Mouse (Mus musculus) intestine, embryonic 14.5 days (tissue): Measurements from ENCODE around the gene Pdzk1ip1. TPM values are rescaled to one million over a fixed set of nuclear protein-coding genes. Genes with fewer than 3 reads are reported as not detected.

ENCODE experiments used
- ATAC-seq: fragments of 200-750 bp; cut with Nextera tagmentation; replicated peaks from 2 replicates; pipeline ENCODE4 v1.8.0; 2017; ENCODE audit warnings: low read depth, moderate number of reproducible peaks, moderate TSS enrichment, moderate library complexity; ENCODE audit not compliant: low FRiP score, low TSS enrichment
- DNase-seq: peaks from one replicate; pipeline ENCODE4 v3.0.0-alpha.2; 2018; ENCODE audit warnings: low spot score
- H3K27ac ChIP-seq: fragments of 300-500 bp; sonication (generic); 2 replicates; pipeline ENCODE4 v1.5.1; 2014; ENCODE audit warnings: low read depth, mild to moderate bottlenecking, control low read depth
- H3K27me3 ChIP-seq: fragments of 300-500 bp; sonication (generic); replicated peaks from 2 replicates; pipeline ENCODE4 v1.6.1; 2014; ENCODE audit warnings: low read length, control low read depth; ENCODE audit not compliant: control insufficient read depth, insufficient read depth
- H3K36me3 ChIP-seq: fragments of 300-500 bp; sonication (generic); 2 replicates; pipeline ENCODE4 v1.6.1; 2014; ENCODE audit warnings: low read length, control low read depth; ENCODE audit not compliant: control insufficient read depth, insufficient read depth
- H3K4me1 ChIP-seq: fragments of 300-500 bp; sonication (generic); replicated peaks from 2 replicates; pipeline ENCODE4 v1.6.1; 2014; ENCODE audit warnings: low read length, control low read depth, mixed read lengths; ENCODE audit not compliant: control insufficient read depth, insufficient read depth
- H3K4me2 ChIP-seq: fragments of 300-500 bp; sonication (generic); 2 replicates; pipeline ENCODE4 v1.6.1; 2014; ENCODE audit warnings: low read length
- H3K4me3 ChIP-seq: fragments of 300-500 bp; sonication (generic); 2 replicates; pipeline ENCODE4 v1.5.1; 2014; ENCODE audit warnings: low read depth, low read length, control low read depth, mixed read lengths
- H3K9ac ChIP-seq: fragments of 300-500 bp; sonication (generic); 2 replicates; pipeline ENCODE4 v1.6.1; 2014; ENCODE audit warnings: mild to moderate bottlenecking, low read length
- H3K9me3 ChIP-seq: fragments of 300-500 bp; sonication (generic); 2 replicates; pipeline ENCODE4 v1.6.1; 2016; ENCODE audit warnings: low read length, control low read depth; ENCODE audit not compliant: control insufficient read depth
- WGBS: fragments of 180-500 bp; shearing (Covaris S2); extraction: QIAGEN DNeasy Blood & Tissue Kit; methylation state at CpG from one replicate; pipeline ENCODE4 v1.1.7; 2014; 5-methylcytosine and 5-hydroxymethylcytosine counted together
- polyA plus RNA-seq: library from polyadenylated mRNA; unstranded; fragments of >200 nt; fragmentation: Nextera tagmentation; extraction: Ambion mirVana; gene quantifications from 2 replicates; pipeline ENCODE4 v1.2.1, GENCODE M21; 2014

Pdzk1ip1 gene
- polyA plus RNA-seq, 1 experiment from 2014 or later: 50.5 TPM

GRCm38 (mm10) chr4:115121162-115121561 lies 32.7 kb downstream of the Pdzk1ip1 start:
- Histone ChIP-seq H3K4me1 (no peaks in the 10 kb centered on the region), H3K27ac (no peak overlapping the region), H3K4me2 (no peak overlapping the region), H3K9ac (no peak overlapping the region), H3K4me3 (no peak overlapping the region), H3K36me3 (no peaks in the 10 kb centered on the region), H3K9me3 (no peaks in the 10 kb centered on the region), H3K27me3 (no peaks in the 10 kb centered on the region)
- no peak for ATAC-seq
- 80% methylated on average over 2 of the region's 2 CpGs for WGBS
- no peak for DNase-seq

- Histone ChIP-seq H3K9me3 (no peaks in the 10 kb centered on the region), H3K27me3 (no peaks in the 10 kb centered on the region), H3K36me3 (no peaks in the 10 kb centered on the region), H3K27ac (no peak overlapping the region), H3K4me2 (no peak overlapping the region), H3K4me1 (no peaks in the 10 kb centered on the region), H3K9ac (no peak overlapping the region), H3K4me3 (no peak overlapping the region)
- 73% methylated on average over 5 of the region's 5 CpGs for WGBS
- DNase-seq (no peak), ATAC-seq (no peak)
Measured at GRCm38 (mm10) chr4:115121608-115122007, 33.1 kb downstream of the Pdzk1ip1 start.

- no peak overlapping the region for H3K9ac ChIP-seq
- DNase-seq (no peak), ATAC-seq (no peak)
- H3K4me1 ChIP-seq: no peaks in the 10 kb centered on the region
- H3K4me2 ChIP-seq: no peak overlapping the region
- H3K36me3 ChIP-seq: no peaks in the 10 kb centered on the region
- H3K27me3 ChIP-seq: no peaks in the 10 kb centered on the region
- no peaks in the 10 kb centered on the region for H3K9me3 ChIP-seq
- 51% methylated on average over 2 of the region's 2 CpGs for WGBS
- H3K4me3 ChIP-seq: no peak overlapping the region
- H3K27ac ChIP-seq: no peak overlapping the region
Measured at GRCm38 (mm10) chr4:115123507-115123906, 35.0 kb downstream of the Pdzk1ip1 start.

GRCm38 (mm10) chr4:115124713-115125112 lies 36.2 kb downstream of the Pdzk1ip1 start:
- Histone ChIP-seq H3K9me3 (no peaks in the 10 kb centered on the region), H3K36me3 (no peaks in the 10 kb centered on the region), H3K27ac (no peak overlapping the region), H3K27me3 (no peaks in the 10 kb centered on the region), H3K9ac (no peak overlapping the region), H3K4me3 (no peak overlapping the region), H3K4me1 (no peaks in the 10 kb centered on the region), H3K4me2 (no peak overlapping the region)
- ATAC-seq (no peak), DNase-seq (no peak)

- H3K4me2 ChIP-seq: no peak overlapping the region
- WGBS: 8% methylated on average over 5 of the region's 5 CpGs
- DNase-seq (no peak), ATAC-seq (no peak)
- no peaks in the 10 kb centered on the region for H3K36me3 ChIP-seq
- no peak overlapping the region for H3K27ac ChIP-seq
- H3K4me3 ChIP-seq: no peak overlapping the region
- peaks cover 32% of the 10 kb centered on the region for H3K27me3 ChIP-seq
- no peaks in the 10 kb centered on the region for H3K9me3 ChIP-seq
- H3K9ac ChIP-seq: no peak overlapping the region
- no peaks in the 10 kb centered on the region for H3K4me1 ChIP-seq
Measured at GRCm38 (mm10) chr4:115133085-115133484, 44.6 kb downstream of the Pdzk1ip1 start.

- Histone ChIP-seq H3K4me3 (no peak within 1 kb of the TSS; the same call in 1 of the 2 replicates), H3K27me3 (peaks cover 32% of the 10 kb centered on the region), H3K4me1 (no peaks in the 10 kb centered on the region), H3K9me3 (no peaks in the 10 kb centered on the region), H3K9ac (no peak within 1 kb of the TSS), H3K36me3 (no peaks in the 10 kb centered on the region), H3K27ac (no peak within 1 kb of the TSS), H3K4me2 (peak within 1 kb of the TSS; percentile 25)
- 2% methylated on average over 29 of the region's 29 CpGs for WGBS
- 0 out of 2 replicates have a peak, but pooled peaks have one; percentile 23 for ATAC-seq
- no peak for DNase-seq
Measured at GRCm38 (mm10) chr4:115133621-115134295, 45.2 kb downstream of the Pdzk1ip1 start, which contains the start of gene Cyp4x1. Cyp4x1 (minus strand) TSS chr4:115134281.

- no peak overlapping the region for H3K9ac ChIP-seq
- 20% methylated on average over 7 of the region's 7 CpGs for WGBS
- H3K36me3 ChIP-seq: no peaks in the 10 kb centered on the region
- ATAC-seq (no peak), DNase-seq (no peak)
- peaks cover 32% of the 10 kb centered on the region for H3K27me3 ChIP-seq
- no peak overlapping the region for H3K4me2 ChIP-seq
- no peak overlapping the region for H3K27ac ChIP-seq
- no peaks in the 10 kb centered on the region for H3K4me1 ChIP-seq
- no peaks in the 10 kb centered on the region for H3K9me3 ChIP-seq
- H3K4me3 ChIP-seq: no peak overlapping the region
Measured at GRCm38 (mm10) chr4:115134296-115134630, 45.8 kb downstream of the Pdzk1ip1 start.

Other genes starting within 250 kb of the Pdzk1ip1 start
- gene Foxd2, start 179.8 kb upstream of the Pdzk1ip1 start, polyA plus RNA-seq: 0.14 and 0.28 TPM in 2 replicates
- gene Foxe3, start 162.7 kb upstream of the Pdzk1ip1 start, polyA plus RNA-seq: not detected in 2 replicates
- 98.0 and 98.9 TPM in 2 replicates for gene Cmpk1, start 101.5 kb upstream of the Pdzk1ip1 start, polyA plus RNA-seq
- 17.6 and 18.1 TPM in 2 replicates for gene Stil, start 88.5 kb upstream of the Pdzk1ip1 start, polyA plus RNA-seq
- gene Tal1, start 32.3 kb upstream of the Pdzk1ip1 start, polyA plus RNA-seq: 0.96 and 1.1 TPM in 2 replicates
- 0.52 and 0.62 TPM in 2 replicates for gene Cyp4x1, start 45.6 kb downstream of the Pdzk1ip1 start, polyA plus RNA-seq
- not detected in 2 replicates for gene Cyp4a29, start 153.4 kb downstream of the Pdzk1ip1 start, polyA plus RNA-seq
- gene Cyp4a12a, start 210.3 kb downstream of the Pdzk1ip1 start, polyA plus RNA-seq: not detected in 2 replicates